Mouse (Mus musculus): ENCODE measurements around the gene Kndc1. TPM values are rescaled to one million over a fixed set of nuclear protein-coding genes. Genes with fewer than 3 reads are reported as not detected.

Kndc1 gene
- polyA plus RNA-seq (2015; fragmentation: Nextera tagmentation; extraction: Ambion mirVana) = 0.64 and 0.69 TPM in 2 replicates

DNA sequence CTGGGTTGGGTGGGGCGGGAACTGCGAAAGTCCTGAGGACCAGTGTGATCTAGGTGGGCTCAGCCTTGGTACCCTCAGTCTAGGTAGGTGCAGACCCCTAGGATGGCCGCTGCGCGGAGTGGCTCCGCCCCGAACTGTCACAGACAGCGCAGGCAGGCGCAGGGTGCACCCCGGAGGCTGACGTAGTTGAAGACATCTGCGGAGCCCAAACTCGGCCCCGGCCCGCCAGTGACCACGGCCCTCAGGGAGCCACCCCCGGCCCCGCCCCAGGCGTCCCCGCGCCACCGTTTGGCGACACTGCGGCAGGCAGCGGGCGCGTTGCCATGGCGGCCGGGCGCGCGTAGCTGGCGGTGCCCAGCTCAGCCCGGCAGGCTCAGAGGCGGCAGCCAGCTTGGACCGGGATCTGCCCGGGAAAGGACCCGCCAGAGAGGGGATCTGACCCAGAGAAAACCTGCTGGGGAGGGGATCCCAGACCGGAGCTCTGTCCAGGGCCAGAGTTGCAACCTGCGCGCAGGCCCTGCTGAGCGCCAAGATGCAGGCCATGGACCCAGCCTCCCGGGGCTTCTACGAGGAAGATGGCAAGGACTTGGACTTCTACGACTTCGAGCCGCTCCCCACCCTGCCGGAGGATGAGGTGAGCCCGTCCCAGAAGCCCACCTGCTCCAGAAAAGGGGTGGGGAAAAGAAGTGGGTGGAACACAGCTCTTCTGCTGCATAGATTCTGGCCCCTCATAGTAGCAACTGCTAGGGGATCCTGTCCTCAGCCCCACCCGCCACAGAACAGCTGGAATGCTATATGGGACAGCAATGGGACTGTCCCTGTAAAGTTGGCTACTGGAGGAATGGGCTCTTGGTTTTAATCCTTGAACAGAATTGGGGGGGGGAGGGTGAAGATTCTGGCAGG is at the start of gene Kndc1:
Gene Kndc1 (plus strand): TSS at position 42 of the 903 bp plus-strand sequence.
- H3K9me3 ChIP-seq = no peaks in the 10 kb centered on the region
- no peaks in the 10 kb centered on the region for H3K36me3 ChIP-seq
- H3K4me3 ChIP-seq = peak within 1 kb of the TSS; percentile 39
- WGBS = 2% methylated on average over 50 of the region's 50 CpGs
- H3K27me3 ChIP-seq = peaks cover 47% of the 10 kb centered on the region
- no peak within 1 kb of the TSS for H3K9ac ChIP-seq
- peaks cover 10% of the 10 kb centered on the region for H3K4me1 ChIP-seq
- peak; percentile 67; the same call in 1 of the 2 replicates for ATAC-seq (ENCODE audit: borderline replicate concordance, extremely low read depth, low FRiP score, low TSS enrichment)
- H3K4me2 ChIP-seq = peak within 1 kb of the TSS; percentile 76
- no peak within 1 kb of the TSS for H3K27ac ChIP-seq

GRCm38 (mm10) chr7:139845101-139845500 is 49.4 kb upstream of the Kndc1 start:
- 70% methylated on average over 2 of the region's 2 CpGs for WGBS
- no peak overlapping the region for H3K27ac ChIP-seq
- no peak overlapping the region for H3K9ac ChIP-seq
- ATAC-seq (ENCODE audit: borderline replicate concordance, extremely low read depth, low FRiP score, low TSS enrichment) = no peak
- H3K36me3 ChIP-seq = no peaks in the 10 kb centered on the region
- no peaks in the 10 kb centered on the region for H3K27me3 ChIP-seq
- H3K9me3 ChIP-seq = no peaks in the 10 kb centered on the region
- H3K4me2 ChIP-seq = no peak overlapping the region
- no peaks in the 10 kb centered on the region for H3K4me1 ChIP-seq
- no peak overlapping the region for H3K4me3 ChIP-seq

DNA sequence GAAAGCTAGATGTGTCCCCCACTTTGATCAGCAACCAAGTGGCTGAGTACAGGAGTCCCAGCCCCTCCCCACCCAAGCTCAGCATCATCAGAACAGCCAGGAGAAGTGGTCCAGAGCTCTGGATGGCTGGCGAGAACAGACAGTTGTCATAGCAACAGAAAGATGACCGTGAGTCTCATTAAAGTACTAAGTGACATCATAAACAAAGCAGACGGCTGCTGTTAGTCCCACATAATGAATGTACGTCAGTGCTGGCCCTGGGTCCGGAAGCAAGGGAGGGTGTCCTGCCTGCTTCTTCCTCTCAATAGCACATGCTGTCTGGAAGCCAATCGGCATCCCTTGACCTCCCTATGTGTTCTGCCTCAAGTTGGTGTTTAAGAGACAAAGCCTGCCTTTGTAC is 44.3 kb upstream of the Kndc1 start:
- Histone ChIP-seq H3K4me3 (no peak overlapping the region), H3K9ac (no peak overlapping the region), H3K36me3 (no peaks in the 10 kb centered on the region), H3K27ac (no peak overlapping the region), H3K27me3 (no peaks in the 10 kb centered on the region), H3K9me3 (no peaks in the 10 kb centered on the region), H3K4me1 (no peaks in the 10 kb centered on the region), H3K4me2 (no peak overlapping the region)
- WGBS = 19% methylated on average over 6 of the region's 6 CpGs
- no peak for ATAC-seq (ENCODE audit: borderline replicate concordance, extremely low read depth, low FRiP score, low TSS enrichment)

DNA sequence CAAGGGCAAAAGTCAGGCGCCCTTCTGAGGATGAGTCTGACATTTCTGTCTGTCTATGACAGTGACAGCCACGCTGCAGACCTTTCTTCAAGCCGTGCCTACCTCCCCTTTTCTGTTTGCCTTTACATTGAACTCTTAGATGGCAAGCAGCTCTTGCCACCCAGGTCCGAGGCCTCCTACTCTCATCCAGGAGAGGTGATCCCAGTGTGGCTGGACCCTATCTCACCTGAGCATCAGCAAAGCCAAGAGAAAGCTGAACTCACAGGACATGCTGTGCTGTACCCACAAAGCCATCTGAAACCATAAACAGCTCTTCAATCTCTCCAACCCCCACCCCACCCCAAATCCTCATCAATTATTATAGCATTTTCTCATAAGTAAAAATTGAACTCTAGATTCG is 43.8 kb upstream of the Kndc1 start:
- H3K4me3 ChIP-seq = no peak overlapping the region
- no peaks in the 10 kb centered on the region for H3K9me3 ChIP-seq
- no peak for ATAC-seq (ENCODE audit: borderline replicate concordance, extremely low read depth, low FRiP score, low TSS enrichment)
- no peak overlapping the region for H3K4me2 ChIP-seq
- no peaks in the 10 kb centered on the region for H3K36me3 ChIP-seq
- 59% methylated on average over 5 of the region's 5 CpGs for WGBS
- no peaks in the 10 kb centered on the region for H3K4me1 ChIP-seq
- no peak overlapping the region for H3K9ac ChIP-seq
- H3K27ac ChIP-seq = no peak overlapping the region
- H3K27me3 ChIP-seq = no peaks in the 10 kb centered on the region

DNA sequence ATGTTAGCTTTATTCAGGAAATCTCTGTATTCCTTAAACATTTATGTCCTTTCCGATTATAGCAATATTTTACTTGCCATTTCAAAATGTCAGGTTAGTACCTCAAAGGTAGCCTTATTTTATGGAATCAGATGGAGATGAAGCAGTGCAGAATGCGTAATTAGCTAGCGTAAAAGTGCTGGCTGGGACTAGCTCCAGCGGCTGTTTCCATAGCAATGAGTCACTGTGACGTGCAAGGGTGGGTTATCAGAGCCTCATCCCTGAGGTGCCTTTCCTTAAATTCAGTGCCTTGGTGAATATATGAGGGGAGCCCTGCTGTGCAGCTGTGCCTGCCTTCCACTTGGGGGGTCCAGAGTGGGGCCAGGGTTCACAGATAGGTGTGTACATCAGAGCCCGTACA is 43.4 kb upstream of the Kndc1 start:
- Histone ChIP-seq H3K36me3 (no peaks in the 10 kb centered on the region), H3K4me2 (no peak overlapping the region), H3K4me3 (no peak overlapping the region), H3K27ac (no peak overlapping the region), H3K9me3 (no peaks in the 10 kb centered on the region), H3K9ac (no peak overlapping the region), H3K27me3 (no peaks in the 10 kb centered on the region), H3K4me1 (no peaks in the 10 kb centered on the region)
- ATAC-seq (ENCODE audit: borderline replicate concordance, extremely low read depth, low FRiP score, low TSS enrichment) = no peak
- WGBS = 58% methylated on average over 6 of the region's 6 CpGs

DNA sequence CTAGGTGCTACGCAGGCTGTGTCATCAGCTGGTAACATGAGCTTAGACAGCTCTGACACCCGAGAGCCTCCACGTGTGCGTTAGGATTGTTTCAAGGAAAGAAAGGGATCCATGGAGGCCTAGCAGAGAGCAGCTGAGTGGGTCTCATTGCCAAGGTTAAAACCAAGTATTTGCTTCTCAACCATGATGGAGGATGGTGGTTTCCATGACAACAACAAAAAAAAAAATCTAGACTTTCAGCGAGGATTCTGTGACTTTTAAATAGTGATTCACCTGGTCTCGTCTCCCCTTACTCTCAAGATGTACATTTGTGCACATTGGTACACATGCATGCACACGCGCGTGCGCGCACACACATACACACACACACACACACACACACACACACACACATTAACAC is 39.2 kb upstream of the Kndc1 start:
- Histone ChIP-seq H3K27ac (no peak overlapping the region), H3K36me3 (no peaks in the 10 kb centered on the region), H3K4me3 (no peak overlapping the region), H3K4me2 (no peak overlapping the region), H3K27me3 (no peaks in the 10 kb centered on the region), H3K4me1 (no peaks in the 10 kb centered on the region), H3K9me3 (no peaks in the 10 kb centered on the region), H3K9ac (no peak overlapping the region)
- WGBS = 73% methylated on average over 11 of the region's 11 CpGs
- ATAC-seq (ENCODE audit: borderline replicate concordance, extremely low read depth, low FRiP score, low TSS enrichment) = no peak

DNA sequence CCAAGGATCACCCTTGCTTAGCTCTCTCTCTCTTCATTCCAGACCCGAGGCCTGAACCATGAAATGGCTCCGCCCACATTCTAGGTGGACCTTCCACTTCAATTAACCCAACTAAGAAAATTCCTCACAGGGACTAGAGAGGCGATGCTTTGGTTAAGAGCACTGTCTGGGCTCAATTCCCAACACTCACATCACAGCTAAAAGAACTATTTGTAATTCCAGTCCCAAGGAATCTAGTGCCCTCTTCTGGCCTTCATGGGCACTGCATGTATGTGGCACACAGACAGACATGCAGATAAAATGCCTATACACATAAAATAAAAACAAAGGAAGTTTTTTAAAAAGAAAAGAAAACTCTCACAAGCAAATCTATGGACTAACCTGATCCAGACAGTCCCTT is 33.1 kb upstream of the Kndc1 start:
- Histone ChIP-seq H3K27me3 (no peaks in the 10 kb centered on the region), H3K4me2 (no peak overlapping the region), H3K4me1 (no peaks in the 10 kb centered on the region), H3K9ac (no peak overlapping the region), H3K4me3 (no peak overlapping the region), H3K9me3 (no peaks in the 10 kb centered on the region), H3K36me3 (no peaks in the 10 kb centered on the region), H3K27ac (no peak overlapping the region)
- WGBS = 17% methylated on average over 3 of the region's 3 CpGs
- ATAC-seq (ENCODE audit: borderline replicate concordance, extremely low read depth, low FRiP score, low TSS enrichment) = no peak

DNA sequence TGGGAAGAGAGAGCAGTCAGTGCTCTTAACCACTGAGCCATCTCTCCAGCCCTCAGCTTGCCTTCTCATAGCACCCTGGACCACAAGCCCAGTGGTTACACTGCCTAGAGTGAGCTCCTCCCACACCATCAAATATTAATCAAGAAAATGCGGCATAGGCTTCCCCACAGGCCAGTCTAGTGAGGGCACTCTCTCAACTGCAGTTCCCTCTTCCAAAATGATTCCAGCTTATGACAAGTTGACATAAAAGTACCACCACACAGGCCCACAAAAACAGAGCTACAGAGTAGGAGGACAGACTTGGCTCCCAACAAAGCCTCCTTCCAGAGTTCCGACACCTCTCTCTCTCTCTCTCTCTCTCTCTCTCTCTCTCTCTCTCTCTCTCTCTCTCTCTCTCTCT is 31.4 kb upstream of the Kndc1 start:
- Histone ChIP-seq H3K4me3 (no peak overlapping the region), H3K36me3 (no peaks in the 10 kb centered on the region), H3K27me3 (no peaks in the 10 kb centered on the region), H3K4me2 (no peak overlapping the region), H3K27ac (no peak overlapping the region), H3K9me3 (no peaks in the 10 kb centered on the region), H3K9ac (no peak overlapping the region), H3K4me1 (no peaks in the 10 kb centered on the region)
- WGBS = 64% methylated on average over 2 of the region's 2 CpGs
- ATAC-seq (ENCODE audit: borderline replicate concordance, extremely low read depth, low FRiP score, low TSS enrichment) = no peak

DNA sequence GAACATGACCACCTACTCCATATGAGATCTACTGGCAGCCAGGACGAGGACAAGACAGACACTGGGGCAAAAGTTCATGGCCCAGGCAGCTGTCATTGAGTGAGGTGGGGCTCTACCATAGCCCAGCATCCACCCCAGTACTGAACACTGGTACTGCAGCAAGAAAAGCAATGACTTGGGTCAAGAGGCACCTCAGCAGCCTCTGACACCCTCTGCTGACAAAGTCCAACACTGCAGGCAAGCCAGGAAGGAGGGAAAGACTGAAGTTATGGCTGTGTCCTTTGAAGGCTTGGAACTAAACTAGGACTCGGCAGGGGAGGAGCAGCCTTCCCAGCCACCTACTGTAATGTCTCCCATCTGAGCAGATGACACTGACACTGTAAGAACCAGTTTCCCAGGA is 30.2 kb upstream of the Kndc1 start:
- H3K27me3 ChIP-seq = no peaks in the 10 kb centered on the region
- no peaks in the 10 kb centered on the region for H3K4me1 ChIP-seq
- no peak overlapping the region for H3K9ac ChIP-seq
- 34% methylated on average over 2 of the region's 2 CpGs for WGBS
- H3K9me3 ChIP-seq = no peaks in the 10 kb centered on the region
- H3K4me3 ChIP-seq = no peak overlapping the region
- ATAC-seq (ENCODE audit: borderline replicate concordance, extremely low read depth, low FRiP score, low TSS enrichment) = no peak
- no peak overlapping the region for H3K4me2 ChIP-seq
- no peak overlapping the region for H3K27ac ChIP-seq
- H3K36me3 ChIP-seq = no peaks in the 10 kb centered on the region

DNA sequence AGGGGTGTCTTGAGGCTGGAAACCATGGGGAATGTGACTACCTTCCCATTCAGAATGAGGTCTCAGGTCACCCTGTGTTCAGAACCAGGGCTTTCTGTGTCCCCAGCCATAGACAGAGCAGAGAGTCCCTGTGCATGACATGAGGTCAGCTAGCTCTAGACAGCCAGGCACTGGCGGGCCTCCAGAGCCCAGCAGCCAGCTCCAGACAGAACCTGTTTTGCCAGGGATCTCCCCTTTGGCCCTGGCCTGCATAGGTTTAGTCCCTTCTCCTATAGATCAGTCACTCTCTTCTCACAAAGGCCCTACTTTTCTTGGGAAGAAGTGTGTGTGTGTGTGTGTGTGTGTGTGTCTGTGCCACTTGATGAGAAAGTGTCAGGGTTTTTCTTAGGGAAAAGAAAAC is 29.6 kb upstream of the Kndc1 start:
- Histone ChIP-seq H3K9me3 (no peaks in the 10 kb centered on the region), H3K4me1 (no peaks in the 10 kb centered on the region), H3K9ac (no peak overlapping the region), H3K27me3 (no peaks in the 10 kb centered on the region), H3K4me2 (no peak overlapping the region), H3K27ac (no peak overlapping the region), H3K36me3 (no peaks in the 10 kb centered on the region), H3K4me3 (no peak overlapping the region)
- no peak for ATAC-seq (ENCODE audit: borderline replicate concordance, extremely low read depth, low FRiP score, low TSS enrichment)
- WGBS = 33% methylated on average over 1 of the region's 1 CpGs

GRCm38 (mm10) chr7:139871014-139871413 is 23.5 kb upstream of the Kndc1 start:
- Histone ChIP-seq H3K4me1 (no peaks in the 10 kb centered on the region), H3K9me3 (no peaks in the 10 kb centered on the region), H3K27ac (no peak overlapping the region), H3K36me3 (no peaks in the 10 kb centered on the region), H3K9ac (no peak overlapping the region), H3K4me3 (no peak overlapping the region), H3K27me3 (no peaks in the 10 kb centered on the region), H3K4me2 (no peak overlapping the region)
- 84% methylated on average over 5 of the region's 5 CpGs for WGBS
- ATAC-seq (ENCODE audit: borderline replicate concordance, extremely low read depth, low FRiP score, low TSS enrichment) = no peak

GRCm38 (mm10) chr7:139877167-139877792 is 17.2 kb upstream of the Kndc1 start:
- H3K4me3 ChIP-seq = no peak overlapping the region
- no peak overlapping the region for H3K27ac ChIP-seq
- no peak overlapping the region for H3K9ac ChIP-seq
- no peaks in the 10 kb centered on the region for H3K36me3 ChIP-seq
- 60% methylated on average over 10 of the region's 10 CpGs for WGBS
- ATAC-seq (ENCODE audit: borderline replicate concordance, extremely low read depth, low FRiP score, low TSS enrichment) = no peak
- no peaks in the 10 kb centered on the region for H3K9me3 ChIP-seq
- H3K4me1 ChIP-seq = no peaks in the 10 kb centered on the region
- H3K4me2 ChIP-seq = no peak overlapping the region
- no peaks in the 10 kb centered on the region for H3K27me3 ChIP-seq
